Mouse (Mus musculus): ENCODE measurements at regions not wholly inside any gene's neighbourhood (a gene's known extent, or its start where the extent isn't known, plus 50 kb on each side); places are given as distances from the start of the nearest gene placed in this dataset.

GRCm38 (mm10) chr4:5206394-5207099, 413.4 kb upstream of the Impad1 start:
- DNase-seq (ENCODE audit: low spot score) (no peak), ATAC-seq (ENCODE audit: low FRiP score) (no peak)
- Histone ChIP-seq H3K4me3 (ENCODE audit: low read depth, low read length) (no peak overlapping the region), H3K9ac (replicated peaks; ENCODE audit: low read length, poor library complexity, severe bottlenecking) (no peak overlapping the region), H3K9me3 (ENCODE audit: low read length) (no peaks in the 10 kb centered on the region), H3K36me3 (ENCODE audit: insufficient read depth, low read length) (no peaks in the 10 kb centered on the region), H3K27me3 (ENCODE audit: insufficient read depth, low read length) (no peaks in the 10 kb centered on the region), H3K27ac (ENCODE audit: low read depth, low read length) (no peak overlapping the region), H3K4me1 (ENCODE audit: insufficient read depth, low read length) (no peaks in the 10 kb centered on the region), H3K4me2 (ENCODE audit: low read depth, low read length, poor library complexity, severe bottlenecking) (no peak overlapping the region)
- WGBS: 69% methylated on average over 1 of the region's 1 CpGs
- no peak for TF ChIP-seq CTCF (IDR thresholded peaks at IDR 0.05)

- peak; percentile 9 for DNase-seq (ENCODE audit: low spot score)
- no peaks in the 10 kb centered on the region for H3K36me3 ChIP-seq (ENCODE audit: insufficient read depth, low read length)
- TF ChIP-seq CTCF (IDR thresholded peaks at IDR 0.05): peak; percentile 50
- no peak overlapping the region for H3K27ac ChIP-seq (ENCODE audit: low read depth, low read length)
- WGBS: 46% methylated on average over 7 of the region's 7 CpGs
- H3K4me3 ChIP-seq (ENCODE audit: low read depth, low read length): no peak overlapping the region
- no peak; the same call in 1 of the 2 replicates for ATAC-seq (ENCODE audit: low FRiP score)
- H3K4me1 ChIP-seq (ENCODE audit: insufficient read depth, low read length): no peaks in the 10 kb centered on the region
- H3K4me2 ChIP-seq (ENCODE audit: low read depth, low read length, poor library complexity, severe bottlenecking): no peak overlapping the region
- no peaks in the 10 kb centered on the region for H3K9me3 ChIP-seq (ENCODE audit: low read length)
- H3K27me3 ChIP-seq (ENCODE audit: insufficient read depth, low read length): no peaks in the 10 kb centered on the region
- H3K9ac ChIP-seq (replicated peaks; ENCODE audit: low read length, poor library complexity, severe bottlenecking): no peak overlapping the region
These were observed 412.4 kb upstream of the Impad1 start for GRCm38 (mm10) chr4:5205328-5206208.

- Histone ChIP-seq H3K36me3 (ENCODE audit: insufficient read depth, low read length) (no peaks in the 10 kb centered on the region), H3K4me3 (ENCODE audit: low read depth, low read length) (no peak overlapping the region), H3K9ac (replicated peaks; ENCODE audit: low read length, poor library complexity, severe bottlenecking) (no peak overlapping the region), H3K4me2 (ENCODE audit: low read depth, low read length, poor library complexity, severe bottlenecking) (no peak overlapping the region), H3K27ac (ENCODE audit: low read depth, low read length) (no peak overlapping the region), H3K4me1 (ENCODE audit: insufficient read depth, low read length) (no peaks in the 10 kb centered on the region), H3K27me3 (ENCODE audit: insufficient read depth, low read length) (no peaks in the 10 kb centered on the region), H3K9me3 (ENCODE audit: low read length) (no peaks in the 10 kb centered on the region)
- 21% methylated on average over 3 of the region's 3 CpGs for WGBS
- DNase-seq (ENCODE audit: low spot score) (no peak), ATAC-seq (ENCODE audit: low FRiP score) (no peak)
- TF ChIP-seq CTCF (IDR thresholded peaks at IDR 0.05): no peak
These were observed 401.1 kb upstream of the Impad1 start for GRCm38 (mm10) chr4:5194272-5194671.

GRCm38 (mm10) chr4:5181591-5181990, 388.4 kb upstream of the Impad1 start:
- no peak overlapping the region for H3K4me3 ChIP-seq (ENCODE audit: low read depth, low read length)
- 80% methylated on average over 1 of the region's 1 CpGs for WGBS

GRCm38 (mm10) chr4:5178991-5179693, 386.0 kb upstream of the Impad1 start:
- no peaks in the 10 kb centered on the region for H3K27me3 ChIP-seq (ENCODE audit: insufficient read depth, low read length)
- ATAC-seq (ENCODE audit: low FRiP score) (0 out of 2 replicates have a peak, but pooled peaks have one; percentile 58), DNase-seq (ENCODE audit: low spot score) (peak; percentile 73)
- no peak overlapping the region for H3K4me2 ChIP-seq (ENCODE audit: low read depth, low read length, poor library complexity, severe bottlenecking)
- no peaks in the 10 kb centered on the region for H3K36me3 ChIP-seq (ENCODE audit: insufficient read depth, low read length)
- H3K4me3 ChIP-seq (ENCODE audit: low read depth, low read length): no peak overlapping the region
- no peaks in the 10 kb centered on the region for H3K4me1 ChIP-seq (ENCODE audit: insufficient read depth, low read length)
- no peaks in the 10 kb centered on the region for H3K9me3 ChIP-seq (ENCODE audit: low read length)
- no peak for TF ChIP-seq CTCF (IDR thresholded peaks at IDR 0.05)
- 33% methylated on average over 11 of the region's 11 CpGs for WGBS
- H3K9ac ChIP-seq (replicated peaks; ENCODE audit: low read length, poor library complexity, severe bottlenecking): no peak overlapping the region
- no peak overlapping the region for H3K27ac ChIP-seq (ENCODE audit: low read depth, low read length)

More at GRCm38 (mm10) chr4:5181591-5181990, 388.4 kb upstream of the Impad1 start:
- ATAC-seq (ENCODE audit: low FRiP score) (no peak), DNase-seq (ENCODE audit: low spot score) (no peak)
- Histone ChIP-seq H3K27ac (ENCODE audit: low read depth, low read length) (no peak overlapping the region), H3K4me2 (ENCODE audit: low read depth, low read length, poor library complexity, severe bottlenecking) (no peak overlapping the region), H3K9me3 (ENCODE audit: low read length) (no peaks in the 10 kb centered on the region), H3K9ac (replicated peaks; ENCODE audit: low read length, poor library complexity, severe bottlenecking) (no peak overlapping the region), H3K27me3 (ENCODE audit: insufficient read depth, low read length) (no peaks in the 10 kb centered on the region), H3K36me3 (ENCODE audit: insufficient read depth, low read length) (no peaks in the 10 kb centered on the region), H3K4me1 (ENCODE audit: insufficient read depth, low read length) (no peaks in the 10 kb centered on the region)
- TF ChIP-seq CTCF (IDR thresholded peaks at IDR 0.05): no peak

Measured in midbrain, postnatal 0 days (tissue).